Mouse (Mus musculus): ENCODE results near the gene Pard6b. TPM values are rescaled to one million over a fixed set of nuclear protein-coding genes. Genes with fewer than 3 reads are reported as not detected.

Gene Pard6b
- polyA plus RNA-seq, 1 experiment: not detected

- 84% methylated on average over 20 of the region's 20 CpGs for WGBS
- H3K27ac ChIP-seq (ENCODE audit: insufficient read depth, low read depth, low read length): no peak overlapping the region
- TF ChIP-seq CTCF (IDR thresholded peaks at IDR 0.05; ENCODE audit: insufficient read depth, low read depth, low read length) (no peak), POLR2A (IDR thresholded peaks at IDR 0.05; ENCODE audit: insufficient read depth, low read depth, low read length) (no peak)
- no peak overlapping the region for H3K4me3 ChIP-seq (ENCODE audit: insufficient read depth, low read depth, low read length)
- peaks cover 19% of the 10 kb centered on the region for H3K4me1 ChIP-seq (ENCODE audit: control insufficient read depth, insufficient read depth, low read length)
These were observed 3.8 kb upstream of the Pard6b start for GRCm38 (mm10) chr2:168076840-168077576.

GRCm38 (mm10) chr2:168078107-168078830 is 2.5 kb upstream of the Pard6b start:
- Histone ChIP-seq H3K4me1 (ENCODE audit: control insufficient read depth, insufficient read depth, low read length) (peaks cover 10% of the 10 kb centered on the region; the same call in 1 of the 2 replicates), H3K27ac (ENCODE audit: insufficient read depth, low read depth, low read length) (no peak overlapping the region), H3K4me3 (ENCODE audit: insufficient read depth, low read depth, low read length) (no peak overlapping the region)
- whole genome bisulfite sequencing: 52% methylated on average over 15 of the region's 15 CpGs
- TF ChIP-seq CTCF (IDR thresholded peaks at IDR 0.05; ENCODE audit: insufficient read depth, low read depth, low read length) (no peak), POLR2A (IDR thresholded peaks at IDR 0.05; ENCODE audit: insufficient read depth, low read depth, low read length) (no peak)

DNA sequence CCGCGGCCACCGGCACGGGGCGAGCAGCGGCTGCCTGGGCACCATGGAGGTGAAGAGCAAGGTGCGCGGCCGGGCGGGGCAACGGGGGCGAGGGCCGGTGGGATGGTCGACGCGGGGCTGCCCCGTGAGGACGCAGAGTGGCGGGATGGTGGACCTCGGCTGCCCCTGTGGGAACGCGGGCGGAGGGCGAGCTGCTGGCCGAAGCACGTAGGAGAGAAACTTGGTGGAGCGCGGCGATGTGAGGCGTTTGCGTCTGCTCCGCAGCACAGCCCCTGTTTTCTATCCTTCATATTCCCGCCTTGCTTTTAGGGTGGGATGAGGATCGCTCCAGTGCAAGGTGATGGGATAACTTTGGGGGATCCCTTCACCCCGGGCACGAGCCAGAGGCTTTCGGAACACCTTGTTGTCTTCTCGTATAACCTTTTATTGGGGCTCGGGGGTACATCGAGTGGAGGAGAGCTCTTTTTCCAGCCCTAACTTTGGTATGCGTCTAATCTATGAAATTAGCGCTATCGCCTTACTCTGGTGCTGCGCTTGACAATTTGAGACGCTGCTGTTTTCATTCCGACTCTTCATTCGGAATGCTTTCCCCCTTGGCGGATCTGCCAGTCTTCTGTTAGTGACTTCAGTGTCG is 612 bp downstream of the Pard6b start:
- H3K4me1 ChIP-seq (ENCODE audit: control insufficient read depth, insufficient read depth, low read length): peaks cover 12% of the 10 kb centered on the region
- under 1% methylated on average over 49 of the region's 49 CpGs for WGBS

GRCm38 (mm10) chr2:168081933-168082306 is 1.1 kb downstream of the Pard6b start:
- H3K27ac ChIP-seq (ENCODE audit: insufficient read depth, low read depth, low read length): no peak overlapping the region
- no peak for TF ChIP-seq POLR2A (IDR thresholded peaks at IDR 0.05; ENCODE audit: insufficient read depth, low read depth, low read length)
- TF ChIP-seq CTCF (IDR thresholded peaks at IDR 0.05; ENCODE audit: insufficient read depth, low read depth, low read length): no peak

More for the DNA sequence above, 612 bp downstream of the Pard6b start:
- no peak for TF ChIP-seq CTCF (IDR thresholded peaks at IDR 0.05; ENCODE audit: insufficient read depth, low read depth, low read length)
- TF ChIP-seq POLR2A (IDR thresholded peaks at IDR 0.05; ENCODE audit: insufficient read depth, low read depth, low read length): no peak
- Histone ChIP-seq H3K27ac (ENCODE audit: insufficient read depth, low read depth, low read length) (no peak overlapping the region), H3K4me3 (ENCODE audit: insufficient read depth, low read depth, low read length) (peak overlapping the region; percentile 76)

DNA sequence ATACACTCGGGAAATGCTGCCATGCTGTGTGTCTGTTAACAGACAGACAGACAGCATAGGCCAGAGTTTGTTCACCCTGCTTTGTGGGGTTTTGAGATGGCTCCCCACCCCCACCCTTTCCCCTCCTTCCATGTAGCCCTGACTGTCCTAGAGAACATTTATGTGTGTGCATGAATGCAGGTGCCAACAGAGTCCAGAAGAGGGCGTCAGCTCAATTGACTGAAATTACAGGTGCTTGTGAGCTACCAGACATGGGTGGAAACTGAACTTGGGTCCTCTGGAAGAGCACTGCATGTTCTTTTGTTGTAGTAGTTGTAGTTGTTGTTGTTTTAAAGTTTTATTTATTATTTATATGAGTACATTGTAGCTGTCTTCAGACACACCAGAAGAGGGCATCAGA is 2.8 kb downstream of the Pard6b start:
- Histone ChIP-seq H3K4me1 (ENCODE audit: control insufficient read depth, insufficient read depth, low read length) (peaks cover 12% of the 10 kb centered on the region), H3K27ac (ENCODE audit: insufficient read depth, low read depth, low read length) (no peak overlapping the region), H3K4me3 (ENCODE audit: insufficient read depth, low read depth, low read length) (no peak overlapping the region)
- 78% methylated on average over 2 of the region's 2 CpGs for WGBS
- TF ChIP-seq POLR2A (IDR thresholded peaks at IDR 0.05; ENCODE audit: insufficient read depth, low read depth, low read length) (no peak), CTCF (IDR thresholded peaks at IDR 0.05; ENCODE audit: insufficient read depth, low read depth, low read length) (no peak)

More at GRCm38 (mm10) chr2:168081933-168082306, 1.1 kb downstream of the Pard6b start:
- peak overlapping the region; percentile 76 for H3K4me3 ChIP-seq (ENCODE audit: insufficient read depth, low read depth, low read length)
- H3K4me1 ChIP-seq (ENCODE audit: control insufficient read depth, insufficient read depth, low read length): peaks cover 12% of the 10 kb centered on the region
- WGBS: 5% methylated on average over 14 of the region's 14 CpGs

DNA sequence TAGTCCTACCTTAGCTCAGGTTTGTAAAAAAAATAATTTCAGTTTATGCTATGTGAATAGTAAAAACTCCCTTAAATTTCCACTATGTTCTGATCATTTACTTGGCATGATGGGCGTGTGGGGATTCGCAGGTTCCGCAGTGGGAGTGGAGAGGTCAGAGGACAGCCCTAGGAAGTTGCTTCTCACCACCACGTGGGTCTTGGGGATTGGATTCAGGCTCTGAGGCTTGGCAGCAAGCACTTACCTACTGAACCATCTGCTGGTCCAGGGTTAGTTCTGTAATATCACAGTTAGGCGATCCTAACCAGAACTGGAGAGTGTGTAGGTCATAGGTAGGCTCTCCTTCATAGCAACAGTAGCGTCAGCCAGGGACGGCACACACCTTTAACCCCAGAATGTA is 3.4 kb downstream of the Pard6b start:
- H3K27ac ChIP-seq (ENCODE audit: insufficient read depth, low read depth, low read length): no peak overlapping the region
- peaks cover 12% of the 10 kb centered on the region for H3K4me1 ChIP-seq (ENCODE audit: control insufficient read depth, insufficient read depth, low read length)
- TF ChIP-seq CTCF (IDR thresholded peaks at IDR 0.05; ENCODE audit: insufficient read depth, low read depth, low read length) (no peak), POLR2A (IDR thresholded peaks at IDR 0.05; ENCODE audit: insufficient read depth, low read depth, low read length) (no peak)
- H3K4me3 ChIP-seq (ENCODE audit: insufficient read depth, low read depth, low read length): no peak overlapping the region
- 92% methylated on average over 7 of the region's 7 CpGs for WGBS

GRCm38 (mm10) chr2:168085621-168086265 is 4.9 kb downstream of the Pard6b start:
- Histone ChIP-seq H3K4me1 (ENCODE audit: control insufficient read depth, insufficient read depth, low read length) (peaks cover 5% of the 10 kb centered on the region), H3K27ac (ENCODE audit: insufficient read depth, low read depth, low read length) (no peak overlapping the region), H3K4me3 (ENCODE audit: insufficient read depth, low read depth, low read length) (no peak overlapping the region)
- WGBS: 61% methylated on average over 10 of the region's 10 CpGs
- TF ChIP-seq CTCF (IDR thresholded peaks at IDR 0.05; ENCODE audit: insufficient read depth, low read depth, low read length): no peak
- no peak for TF ChIP-seq POLR2A (IDR thresholded peaks at IDR 0.05; ENCODE audit: insufficient read depth, low read depth, low read length)

DNA sequence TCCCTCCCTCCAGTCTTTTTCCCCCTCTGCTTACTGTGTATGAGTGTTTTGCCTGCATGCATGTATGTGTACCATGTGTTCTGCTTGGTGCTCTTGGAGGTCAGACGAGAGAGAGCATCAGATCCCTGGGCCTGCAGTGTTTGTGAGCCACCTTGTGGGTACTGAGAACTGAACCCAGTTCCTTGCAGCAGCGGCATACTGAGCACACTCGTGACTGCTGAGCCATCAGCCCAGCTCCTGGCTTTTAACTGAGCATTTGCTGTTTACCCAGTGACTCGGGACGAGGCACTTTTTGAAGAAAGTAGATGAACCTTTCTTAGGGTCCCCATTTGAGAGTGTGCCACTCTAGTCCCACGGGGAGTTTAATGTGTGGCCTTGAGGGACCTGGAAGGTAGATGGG is 5.5 kb downstream of the Pard6b start:
- H3K4me1 ChIP-seq (ENCODE audit: control insufficient read depth, insufficient read depth, low read length): peaks cover 5% of the 10 kb centered on the region
- no peak overlapping the region for H3K4me3 ChIP-seq (ENCODE audit: insufficient read depth, low read depth, low read length)
- TF ChIP-seq CTCF (IDR thresholded peaks at IDR 0.05; ENCODE audit: insufficient read depth, low read depth, low read length) (no peak), POLR2A (IDR thresholded peaks at IDR 0.05; ENCODE audit: insufficient read depth, low read depth, low read length) (no peak)
- WGBS: 68% methylated on average over 6 of the region's 6 CpGs
- no peak overlapping the region for H3K27ac ChIP-seq (ENCODE audit: insufficient read depth, low read depth, low read length)

Measured in olfactory bulb, adult 2 months (tissue).